Mouse (Mus musculus) thymus, adult 2 months (tissue): ENCODE results near the gene Ccdc9b.

Experiments
- CTCF ChIP-seq: fragments of 200-500 bp; IDR thresholded peaks from 2 replicates; pipeline ENCODE4 v1.5.1; 2012; ENCODE audit warnings: mild to moderate bottlenecking, control low read depth, low read length, moderate library complexity, borderline replicate concordance; ENCODE audit not compliant: control insufficient read depth, poor library complexity, insufficient read depth; ENCODE audit errors: extremely low read depth
- POLR2A ChIP-seq: fragments of 200-500 bp; IDR thresholded peaks from 2 replicates; pipeline ENCODE4 v1.6.1; 2012; ENCODE audit warnings: mild to moderate bottlenecking, low read length, control low read depth, moderate library complexity; ENCODE audit not compliant: control insufficient read depth, poor library complexity, insufficient read depth; ENCODE audit errors: extremely low read depth

GRCm38 (mm10) chr2:118751896-118752791 lies 10.3 kb downstream of the Ccdc9b start:
- TF ChIP-seq CTCF, result no peak
- TF ChIP-seq POLR2A, result no peak
